Mouse (Mus musculus): ENCODE data around the gene Hoxb1.

Gene Hoxb1

GRCm38 (mm10) chr11:96365441-96366091, at the start of gene Hoxb1:
Gene Hoxb1 (plus strand): TSS chr11:96365752.
- no peak for DNase-seq (ENCODE audit: low spot score)

- DNase-seq (ENCODE audit: low spot score) = no peak
Observed at GRCm38 (mm10) chr11:96316696-96317607, 48.6 kb upstream of the Hoxb1 start.

- no peak for DNase-seq (ENCODE audit: low spot score)
Observed at GRCm38 (mm10) chr11:96317608-96318367, 47.8 kb upstream of the Hoxb1 start, which contains the start of gene Hoxb4. Gene Hoxb4 (plus strand): TSS chr11:96318267.

GRCm38 (mm10) chr11:96318368-96319070, 47.0 kb upstream of the Hoxb1 start:
- DNase-seq (ENCODE audit: low spot score) = peak; percentile 53

- DNase-seq (ENCODE audit: low spot score) = no peak
Observed at GRCm38 (mm10) chr11:96319071-96319902, 46.3 kb upstream of the Hoxb1 start.

- DNase-seq (ENCODE audit: low spot score) = no peak
Observed at GRCm38 (mm10) chr11:96319910-96320309, 45.6 kb upstream of the Hoxb1 start.

GRCm38 (mm10) chr11:96320688-96321087, 44.9 kb upstream of the Hoxb1 start:
- DNase-seq (ENCODE audit: low spot score) = no peak

GRCm38 (mm10) chr11:96321846-96322245, 43.7 kb upstream of the Hoxb1 start:
- no peak for DNase-seq (ENCODE audit: low spot score)

GRCm38 (mm10) chr11:96322738-96323137, 42.8 kb upstream of the Hoxb1 start:
- no peak for DNase-seq (ENCODE audit: low spot score)

- no peak for DNase-seq (ENCODE audit: low spot score)
Observed at GRCm38 (mm10) chr11:96323154-96323553, 42.4 kb upstream of the Hoxb1 start, which contains the start of gene Hoxb3. Gene Hoxb3 (plus strand): TSS chr11:96323326.

- DNase-seq (ENCODE audit: low spot score) = no peak
Observed at GRCm38 (mm10) chr11:96324125-96324524, 41.4 kb upstream of the Hoxb1 start.

GRCm38 (mm10) chr11:96324965-96325364, 40.6 kb upstream of the Hoxb1 start:
- no peak for DNase-seq (ENCODE audit: low spot score)

- DNase-seq (ENCODE audit: low spot score) = no peak
Observed at GRCm38 (mm10) chr11:96325747-96326212, 39.8 kb upstream of the Hoxb1 start.

- no peak for DNase-seq (ENCODE audit: low spot score)
Observed at GRCm38 (mm10) chr11:96326705-96327104, 38.8 kb upstream of the Hoxb1 start.

GRCm38 (mm10) chr11:96327122-96327521, 38.4 kb upstream of the Hoxb1 start:
- DNase-seq (ENCODE audit: low spot score) = no peak

- no peak for DNase-seq (ENCODE audit: low spot score)
Observed at GRCm38 (mm10) chr11:96327750-96328149, 37.8 kb upstream of the Hoxb1 start.

- no peak for DNase-seq (ENCODE audit: low spot score)
Observed at GRCm38 (mm10) chr11:96328605-96329004, 36.9 kb upstream of the Hoxb1 start.

GRCm38 (mm10) chr11:96332105-96332504, 33.4 kb upstream of the Hoxb1 start:
- no peak for DNase-seq (ENCODE audit: low spot score)

- DNase-seq (ENCODE audit: low spot score) = no peak
Observed at GRCm38 (mm10) chr11:96332618-96333032, 32.9 kb upstream of the Hoxb1 start.

GRCm38 (mm10) chr11:96333241-96334001, 32.1 kb upstream of the Hoxb1 start:
- DNase-seq (ENCODE audit: low spot score) = no peak

All from T-cell, adult 2 months (primary cell).